Mouse (Mus musculus): ENCODE data around the gene Vmn1r196.
"Not testable (repeated sequence)": the region's sequence is repeated elsewhere in the genome, so short reads cannot be mapped to it uniquely, and the experiment has no call there.

Vmn1r196 gene

GRCm38 (mm10) chr13:22289620-22290019, at the start of gene Vmn1r196:
Gene Vmn1r196 (plus strand): TSS chr13:22289920.
- no peak for DNase-seq

- no peak for DNase-seq
Measured at GRCm38 (mm10) chr13:22243915-22244314, 45.8 kb upstream of the Vmn1r196 start, which contains the start of gene Vmn1r194. Gene Vmn1r194 (plus strand): TSS chr13:22244215.

GRCm38 (mm10) chr13:22270222-22270621, 19.5 kb upstream of the Vmn1r196 start, which contains the start of gene Vmn1r195:
Gene Vmn1r195 (plus strand): TSS chr13:22270522.
- not testable (repeated sequence) for DNase-seq

- no peak for DNase-seq
Measured at GRCm38 (mm10) chr13:22271721-22272120, 18.0 kb upstream of the Vmn1r196 start.

GRCm38 (mm10) chr13:22284578-22284977, 5.1 kb upstream of the Vmn1r196 start:
- DNase-seq: no peak

- DNase-seq: not testable (repeated sequence)
Measured at GRCm38 (mm10) chr13:22308075-22308474, 18.4 kb downstream of the Vmn1r196 start.

GRCm38 (mm10) chr13:22315361-22315760, 25.6 kb downstream of the Vmn1r196 start:
- DNase-seq: no peak

- DNase-seq: no peak
Measured at GRCm38 (mm10) chr13:22317366-22317765, 27.6 kb downstream of the Vmn1r196 start.

- DNase-seq: no peak
Measured at GRCm38 (mm10) chr13:22320091-22320490, 30.4 kb downstream of the Vmn1r196 start.

GRCm38 (mm10) chr13:22324289-22324688, 34.6 kb downstream of the Vmn1r196 start, which contains the start of gene Vmn1r197:
Gene Vmn1r197 (plus strand): TSS chr13:22324589.
- no peak for DNase-seq

GRCm38 (mm10) chr13:22333269-22333668, 43.5 kb downstream of the Vmn1r196 start:
- DNase-seq: no peak

- no peak for DNase-seq
Measured at GRCm38 (mm10) chr13:22335565-22335964, 45.8 kb downstream of the Vmn1r196 start.
